Mouse (Mus musculus) thymus, adult 2 months (tissue): ENCODE results near the gene Olfr715. TPM values are rescaled to one million over a fixed set of nuclear protein-coding genes. Genes with fewer than 3 reads are reported as not detected.
"Not testable (repeated sequence)": the region's sequence is repeated elsewhere in the genome, so short reads cannot be mapped to it uniquely, and the experiment has no call there.

ENCODE experiments used
- DNase-seq: peaks from one replicate; pipeline ENCODE4 v3.0.0; 2021
- H3K27ac ChIP-seq: fragments of 200-500 bp; 2 replicates; pipeline ENCODE4 v1.5.1; 2012; ENCODE audit warnings: low read length, control low read depth; ENCODE audit not compliant: control insufficient read depth, insufficient read depth
- H3K27me3 ChIP-seq: fragments of 200-500 bp; 2 replicates; pipeline ENCODE4 v1.6.1; 2012; ENCODE audit warnings: mild to moderate bottlenecking, low read length, moderate library complexity, mixed read lengths; ENCODE audit not compliant: control insufficient read depth, insufficient read depth
- H3K36me3 ChIP-seq: fragments of 200-500 bp; 2 replicates; pipeline ENCODE4 v1.6.1; 2012; ENCODE audit warnings: mild to moderate bottlenecking, low read length, moderate library complexity; ENCODE audit not compliant: control insufficient read depth, insufficient read depth
- H3K4me1 ChIP-seq: fragments of 200-500 bp; replicated peaks from 2 replicates; pipeline ENCODE4 v1.6.1; 2012; ENCODE audit warnings: low read length; ENCODE audit not compliant: control insufficient read depth, insufficient read depth
- H3K4me3 ChIP-seq: fragments of 200-500 bp; 2 replicates; pipeline ENCODE4 v1.5.1; 2012; ENCODE audit warnings: mild to moderate bottlenecking, low read length, control low read depth, moderate library complexity; ENCODE audit not compliant: control insufficient read depth, insufficient read depth
- CTCF ChIP-seq: fragments of 200-500 bp; IDR thresholded peaks from 2 replicates; pipeline ENCODE4 v1.5.1; 2012; ENCODE audit warnings: mild to moderate bottlenecking, control low read depth, low read length, moderate library complexity, borderline replicate concordance; ENCODE audit not compliant: control insufficient read depth, poor library complexity, insufficient read depth; ENCODE audit errors: extremely low read depth
- POLR2A ChIP-seq: fragments of 200-500 bp; IDR thresholded peaks from 2 replicates; pipeline ENCODE4 v1.6.1; 2012; ENCODE audit warnings: mild to moderate bottlenecking, low read length, control low read depth, moderate library complexity; ENCODE audit not compliant: control insufficient read depth, poor library complexity, insufficient read depth; ENCODE audit errors: extremely low read depth
- WGBS: fragments of 180-500 bp; shearing (Covaris S2); methylation state at CpG from one replicate; pipeline ENCODE4 v1.1.7; 2018; 5-methylcytosine and 5-hydroxymethylcytosine counted together
- polyA plus RNA-seq: library from polyadenylated mRNA; depleted of rRNA; stranded (reverse); fragments of >200 nt; gene quantifications from 2 replicates; pipeline ENCODE4 v1.2.3, GENCODE M21; 2012; rRNA removed

The Olfr715 gene
- not detected in 2 replicates for polyA plus RNA-seq

- 84% methylated on average over 3 of the region's 3 CpGs for WGBS
- H3K4me1 ChIP-seq, H3K27me3 ChIP-seq, DNase-seq, H3K27ac ChIP-seq, H3K36me3 ChIP-seq, H3K4me3 ChIP-seq: not testable (repeated sequence)
Measured at GRCm38 (mm10) chr7:107130983-107131382, at the start of gene Olfr715. Gene Olfr715, minus strand, starts transcription at chr7:107131083.

- H3K27ac ChIP-seq, result no peak overlapping the region
- no peaks in the 10 kb centered on the region for H3K27me3 ChIP-seq
- no peaks in the 10 kb centered on the region for H3K4me1 ChIP-seq
- no peak overlapping the region for H3K4me3 ChIP-seq
- DNase-seq, result no peak
- 53% methylated on average over 2 of the region's 2 CpGs for WGBS
- no peaks in the 10 kb centered on the region for H3K36me3 ChIP-seq
- TF ChIP-seq POLR2A (no peak), CTCF (no peak)
Measured at GRCm38 (mm10) chr7:107180406-107180805, 49.5 kb upstream of the Olfr715 start.

- no peak within 1 kb of the TSS for H3K4me3 ChIP-seq
- TF ChIP-seq POLR2A, result no peak
- TF ChIP-seq CTCF, result no peak
- no peaks in the 10 kb centered on the region for H3K36me3 ChIP-seq
- no peak for DNase-seq
- no peaks in the 10 kb centered on the region for H3K27me3 ChIP-seq
- no peak within 1 kb of the TSS for H3K27ac ChIP-seq
- H3K4me1 ChIP-seq, result no peaks in the 10 kb centered on the region
- 89% methylated on average over 10 of the region's 10 CpGs for WGBS
Measured at GRCm38 (mm10) chr7:107166690-107167089, 35.8 kb upstream of the Olfr715 start, which contains the start of gene Nlrp14. Gene Nlrp14, plus strand, starts transcription at chr7:107166990.

- H3K4me3 ChIP-seq, H3K36me3 ChIP-seq, H3K4me1 ChIP-seq, DNase-seq, H3K27ac ChIP-seq, H3K27me3 ChIP-seq: not testable (repeated sequence)
- WGBS, result 81% methylated on average over 2 of the region's 2 CpGs
Measured at GRCm38 (mm10) chr7:107138027-107138426, 7.1 kb upstream of the Olfr715 start, which contains the start of gene Olfr716. Gene Olfr716, plus strand, starts transcription at chr7:107138327.

GRCm38 (mm10) chr7:107110269-107110668 is 20.6 kb downstream of the Olfr715 start, which contains the start of gene Olfr715b:
Gene Olfr715b, minus strand, starts transcription at chr7:107110369.
- H3K4me1 ChIP-seq, H3K27me3 ChIP-seq, H3K27ac ChIP-seq, DNase-seq, H3K4me3 ChIP-seq, H3K36me3 ChIP-seq: not testable (repeated sequence)
- WGBS, result 94% methylated on average over 2 of the region's 2 CpGs

GRCm38 (mm10) chr7:107092920-107093319 is 38.0 kb downstream of the Olfr715 start, which contains the start of gene Olfr17:
Gene Olfr17, plus strand, starts transcription at chr7:107093220.
- Histone ChIP-seq H3K36me3 (no peaks in the 10 kb centered on the region), H3K4me3 (no peak within 1 kb of the TSS), H3K27ac (no peak within 1 kb of the TSS), H3K4me1 (no peaks in the 10 kb centered on the region), H3K27me3 (no peaks in the 10 kb centered on the region)
- TF ChIP-seq CTCF (no peak), POLR2A (no peak)
- 49% methylated on average over 1 of the region's 1 CpGs for WGBS
- DNase-seq, result no peak

Other genes starting within 250 kb of the Olfr715 start
- gene Olfr706, start 242.9 kb downstream of the Olfr715 start, polyA plus RNA-seq, result not detected in 2 replicates
- not detected in 2 replicates for gene Olfr707, start 229.8 kb downstream of the Olfr715 start, polyA plus RNA-seq
- not detected in 2 replicates for gene Olfr1532-ps1, start 223.1 kb downstream of the Olfr715 start, polyA plus RNA-seq
- not detected in 2 replicates for gene Olfr709-ps1, start 198.9 kb downstream of the Olfr715 start, polyA plus RNA-seq
- not detected in 2 replicates for gene Olfr710, start 182.8 kb downstream of the Olfr715 start, polyA plus RNA-seq
- gene Olfr6, start 167.1 kb downstream of the Olfr715 start, polyA plus RNA-seq, result not detected in 2 replicates
- not detected in 2 replicates for gene Olfr711, start 155.6 kb downstream of the Olfr715 start, polyA plus RNA-seq
- gene Olfr2, start 125.0 kb downstream of the Olfr715 start, polyA plus RNA-seq, result not detected in 2 replicates
- not detected in 2 replicates for gene Olfr713, start 99.9 kb downstream of the Olfr715 start, polyA plus RNA-seq
- not detected in 2 replicates for gene Olfr714, start 60.1 kb downstream of the Olfr715 start, polyA plus RNA-seq
- gene Olfr17, start 37.9 kb downstream of the Olfr715 start, polyA plus RNA-seq, result not detected in 2 replicates
- gene Olfr715b, start 20.7 kb downstream of the Olfr715 start, polyA plus RNA-seq, result not detected in 2 replicates
- not detected in 2 replicates for gene Olfr716, start 7.2 kb upstream of the Olfr715 start, polyA plus RNA-seq
- 0.09 TPM in 1 of 2 replicates, not detected in the other for gene Nlrp14, start 35.9 kb upstream of the Olfr715 start, polyA plus RNA-seq
- gene Rbmxl2, start 78.4 kb upstream of the Olfr715 start, polyA plus RNA-seq, result 0.07 TPM in 1 of 2 replicates, not detected in the other
- 0.07 TPM in 1 of 2 replicates, not detected in the other for gene Syt9, start 239.6 kb upstream of the Olfr715 start, polyA plus RNA-seq